Comparison of ENCODE assay signal across 15 mouse cellular contexts in genomic region chr10:121703619-121704018, GRCm38 (mm10). TPM values are rescaled to one million over a fixed set of nuclear protein-coding genes. Genes with fewer than 3 reads are reported as not detected.
A peak's percentile ranks its signal among the peaks of the same experiment; 100 is the strongest.
DNase-seq lines count a peak whose midpoint lies in the region; ATAC-seq and TF ChIP-seq lines count a peak whose summit lies in the region.
"Had no signal": no experiment of that assay in that cellular context is flagged by ENCODE, and none has a peak within 500 bp of the region (broad histone marks: within the 10 kb centered on the region; RNA-seq: fewer than 3 reads in every experiment).

No protein-coding gene starts in this region.

- H3K4me2 ChIP-seq in midbrain, postnatal 0 days (ENCODE audit: low read depth, low read length, poor library complexity, severe bottlenecking): no peak overlapping the region
- H3K4me2 ChIP-seq: embryonic facial prominence, embryonic 15.5 days; heart, embryonic 13.5 days; limb, embryonic 15.5 days; midbrain, embryonic 12.5 days; neural tube, embryonic 13.5 days had no signal

- H3K36me3 ChIP-seq in midbrain, postnatal 0 days (ENCODE audit: insufficient read depth, low read length): no peaks in the 10 kb centered on the region
- no peaks in the 10 kb centered on the region for H3K36me3 ChIP-seq in midbrain, embryonic 10.5 days
- H3K36me3 ChIP-seq: embryonic facial prominence, embryonic 15.5 days; heart, embryonic 13.5 days; limb, embryonic 15.5 days; midbrain, embryonic 12.5 days; neural tube, embryonic 13.5 days had no signal

- peak; percentile 43 for DNase-seq in midbrain, postnatal 0 days (ENCODE audit: low spot score)
- no peak for DNase-seq in midbrain, embryonic 10.5 days (ENCODE audit: low spot score)
- DNase-seq in gastrocnemius, adult 18-20 months (ENCODE audit: low spot score): peak; percentile 85
- DNase-seq in heart, postnatal 10 days: peak; percentile 66 to 75
- peak; percentile 93 for DNase-seq in skeletal muscle tissue, adult 2 months (ENCODE audit: low read depth, low spot score)
- DNase-seq in layer of hippocampus, adult 2 months (ENCODE audit: low spot score in 2 of 2): no peak
- no peak for DNase-seq in frontal cortex, adult 2 months (ENCODE audit: extremely low spot score in 1 of 2, low spot score in 1 of 2)
- DNase-seq: cerebellum, adult 9-11 months; thymus, adult 18-20 months had no signal

- H3K4me1 ChIP-seq in midbrain, postnatal 0 days (ENCODE audit: insufficient read depth, low read length): no peaks in the 10 kb centered on the region
- H3K4me1 ChIP-seq in midbrain, embryonic 10.5 days: no peaks in the 10 kb centered on the region
- H3K4me1 ChIP-seq: embryonic facial prominence, embryonic 15.5 days; heart, embryonic 13.5 days; limb, embryonic 15.5 days; midbrain, embryonic 12.5 days; neural tube, embryonic 13.5 days had no signal

- no peak overlapping the region for H3K4me3 ChIP-seq in midbrain, postnatal 0 days (ENCODE audit: low read depth, low read length)
- H3K4me3 ChIP-seq in midbrain, embryonic 10.5 days: no peak overlapping the region
- no peak overlapping the region for H3K4me3 ChIP-seq in layer of hippocampus, adult 2 months
- H3K4me3 ChIP-seq: embryonic facial prominence, embryonic 15.5 days; heart, embryonic 13.5 days; limb, embryonic 15.5 days; midbrain, embryonic 12.5 days; neural tube, embryonic 13.5 days had no signal

- intact Hi-C loops in heart, postnatal 10 days (cut with DNase I): loop anchor here (5.0 to 10.0 kb wide), 2 partner anchors 61 to 129 kb away; no protein-coding TSS in a partner anchor

- WGBS in midbrain, postnatal 0 days: 76% methylated on average over 6 of the region's 6 CpGs
- 87% methylated on average over 6 of the region's 6 CpGs for WGBS in midbrain, embryonic 10.5 days

- H3K27me3 ChIP-seq in midbrain, postnatal 0 days (ENCODE audit: insufficient read depth, low read length): no peaks in the 10 kb centered on the region
- H3K27me3 ChIP-seq in midbrain, embryonic 10.5 days (ENCODE audit: low read depth, poor library complexity, severe bottlenecking): no peaks in the 10 kb centered on the region
- H3K27me3 ChIP-seq: embryonic facial prominence, embryonic 15.5 days; heart, embryonic 13.5 days; limb, embryonic 15.5 days; midbrain, embryonic 12.5 days; neural tube, embryonic 13.5 days had no signal

- no peak for ATAC-seq in midbrain, postnatal 0 days (ENCODE audit: low FRiP score)
- ATAC-seq: intestine, postnatal 0 days had no signal

- H3K27ac ChIP-seq in midbrain, postnatal 0 days (ENCODE audit: low read depth, low read length): no peak overlapping the region
- H3K27ac ChIP-seq in midbrain, embryonic 10.5 days (replicated peaks): no peak overlapping the region
- H3K27ac ChIP-seq in layer of hippocampus, adult 2 months: no peak overlapping the region
- H3K27ac ChIP-seq: embryonic facial prominence, embryonic 15.5 days; heart, embryonic 13.5 days; limb, embryonic 15.5 days; midbrain, embryonic 12.5 days; neural tube, embryonic 13.5 days had no signal

- H3K9me3 ChIP-seq in midbrain, postnatal 0 days (ENCODE audit: low read length): no peaks in the 10 kb centered on the region
- H3K9me3 ChIP-seq in midbrain, embryonic 10.5 days (replicated peaks): no peaks in the 10 kb centered on the region
- H3K9me3 ChIP-seq: embryonic facial prominence, embryonic 15.5 days; heart, embryonic 13.5 days; limb, embryonic 15.5 days; midbrain, embryonic 12.5 days; neural tube, embryonic 13.5 days had no signal

- H3K9ac ChIP-seq in midbrain, postnatal 0 days (replicated peaks; ENCODE audit: low read length, poor library complexity, severe bottlenecking): no peak overlapping the region
- H3K9ac ChIP-seq: embryonic facial prominence, embryonic 15.5 days; heart, embryonic 13.5 days; limb, embryonic 15.5 days; midbrain, embryonic 12.5 days; neural tube, embryonic 13.5 days had no signal

- no peak for TF ChIP-seq CTCF in midbrain, postnatal 0 days (IDR thresholded peaks at IDR 0.05)
- no peak for TF ChIP-seq CTCF in layer of hippocampus, adult 2 months (conservative IDR thresholded peaks at IDR 0.05)

RNA-seq across cellular contexts. Expression of gene BC048403, which starts 36.1 kb away (rescaled TPM):
- total RNA-seq in midbrain, postnatal 0 days (2014; rRNA removed): 2.5 and 4.5 TPM in 2 replicates
- 1.5 and 1.9 TPM in 2 replicates for polyA plus RNA-seq in midbrain, postnatal 0 days (2015; fragmentation: Nextera tagmentation; extraction: Ambion mirVana)
- polyA plus RNA-seq in midbrain, embryonic 10.5 days (2016; fragmentation: Nextera tagmentation; extraction: Ambion mirVana): 2.8 and 3.2 TPM in 2 replicates
- total RNA-seq in gastrocnemius, adult 18-20 months (2021): 1 to 10 TPM; 1.4 to 1.8 TPM
- total RNA-seq in heart, postnatal 10 days (2021): 1 to 10 TPM; 2.5 to 2.7 TPM
- 10 to 100 TPM in 1 of 2 experiments, 1 to 10 TPM in 1; 9.7 to 10.2 TPM for total RNA-seq in layer of hippocampus, adult 2 months (2021)
- polyA plus RNA-seq in frontal cortex, adult 2 months (2012; rRNA removed): 6.5 and 7.2 TPM in 2 replicates

Comparison
In these comparisons a context has a peak if more than half of its experiments do, and no peak if none do; other contexts are left out.
1. DNase-seq: peak in midbrain, postnatal 0 days (single experiment), gastrocnemius, adult 18-20 months (single experiment), heart, postnatal 10 days (2 of 2) and skeletal muscle tissue, adult 2 months (single experiment); none in midbrain, embryonic 10.5 days (single experiment), layer of hippocampus, adult 2 months (0 of 2) and frontal cortex, adult 2 months (0 of 2).